Mouse (Mus musculus) limb, embryonic 15.5 days (tissue): Measurements from ENCODE around the gene Ift27. TPM values are rescaled to one million over a fixed set of nuclear protein-coding genes. Genes with fewer than 3 reads are reported as not detected.
A peak's percentile ranks its signal among the peaks of the same experiment; 100 is the strongest.

Experiments used
- ATAC-seq: fragments of 200-750 bp; cut with Nextera tagmentation; 2 replicates; pipeline ENCODE4 v1.8.0; 2017; ENCODE audit warnings: low read depth, moderate TSS enrichment; ENCODE audit not compliant: insufficient number of reproducible peaks, low FRiP score, low TSS enrichment
- H3K27ac ChIP-seq: fragments of 300-500 bp; sonication (generic); 2 replicates; pipeline ENCODE4 v1.5.1; 2015; ENCODE audit warnings: moderate library complexity, mild to moderate bottlenecking, inconsistent platforms
- H3K27me3 ChIP-seq: fragments of 300-500 bp; sonication (generic); 2 replicates; pipeline ENCODE4 v1.6.1; 2015; ENCODE audit warnings: inconsistent platforms
- H3K36me3 ChIP-seq: fragments of 300-500 bp; sonication (generic); 2 replicates; pipeline ENCODE4 v1.6.1; 2015; ENCODE audit warnings: inconsistent platforms
- H3K4me1 ChIP-seq: fragments of 300-500 bp; sonication (generic); 2 replicates; pipeline ENCODE4 v1.6.1; 2015; ENCODE audit warnings: inconsistent platforms
- H3K4me2 ChIP-seq: fragments of 300-500 bp; sonication (generic); 2 replicates; pipeline ENCODE4 v1.6.1; 2015; ENCODE audit warnings: mild to moderate bottlenecking, inconsistent platforms
- H3K4me3 ChIP-seq: fragments of 300-500 bp; sonication (generic); 2 replicates; pipeline ENCODE4 v1.5.1; 2015; ENCODE audit warnings: mild to moderate bottlenecking, inconsistent platforms
- H3K9ac ChIP-seq: fragments of 300-500 bp; sonication (generic); 2 replicates; pipeline ENCODE4 v1.6.1; 2015; ENCODE audit warnings: inconsistent platforms
- H3K9me3 ChIP-seq: fragments of 300-500 bp; sonication (generic); 2 replicates; pipeline ENCODE4 v1.6.1; 2016; ENCODE audit warnings: inconsistent platforms
- WGBS: fragments of 180-500 bp; shearing (Covaris S2); methylation state at CpG from one replicate; pipeline ENCODE4 v1.1.7; 2015; 5-methylcytosine and 5-hydroxymethylcytosine counted together
- polyA plus RNA-seq: library from polyadenylated mRNA; unstranded; fragments of >200 nt; fragmentation: Nextera tagmentation; extraction: Ambion mirVana; gene quantifications from 2 replicates; pipeline ENCODE4 v1.2.1, GENCODE M21; 2015

Gene Ift27
- 75.7 and 83.1 TPM in 2 replicates for polyA plus RNA-seq

DNA sequence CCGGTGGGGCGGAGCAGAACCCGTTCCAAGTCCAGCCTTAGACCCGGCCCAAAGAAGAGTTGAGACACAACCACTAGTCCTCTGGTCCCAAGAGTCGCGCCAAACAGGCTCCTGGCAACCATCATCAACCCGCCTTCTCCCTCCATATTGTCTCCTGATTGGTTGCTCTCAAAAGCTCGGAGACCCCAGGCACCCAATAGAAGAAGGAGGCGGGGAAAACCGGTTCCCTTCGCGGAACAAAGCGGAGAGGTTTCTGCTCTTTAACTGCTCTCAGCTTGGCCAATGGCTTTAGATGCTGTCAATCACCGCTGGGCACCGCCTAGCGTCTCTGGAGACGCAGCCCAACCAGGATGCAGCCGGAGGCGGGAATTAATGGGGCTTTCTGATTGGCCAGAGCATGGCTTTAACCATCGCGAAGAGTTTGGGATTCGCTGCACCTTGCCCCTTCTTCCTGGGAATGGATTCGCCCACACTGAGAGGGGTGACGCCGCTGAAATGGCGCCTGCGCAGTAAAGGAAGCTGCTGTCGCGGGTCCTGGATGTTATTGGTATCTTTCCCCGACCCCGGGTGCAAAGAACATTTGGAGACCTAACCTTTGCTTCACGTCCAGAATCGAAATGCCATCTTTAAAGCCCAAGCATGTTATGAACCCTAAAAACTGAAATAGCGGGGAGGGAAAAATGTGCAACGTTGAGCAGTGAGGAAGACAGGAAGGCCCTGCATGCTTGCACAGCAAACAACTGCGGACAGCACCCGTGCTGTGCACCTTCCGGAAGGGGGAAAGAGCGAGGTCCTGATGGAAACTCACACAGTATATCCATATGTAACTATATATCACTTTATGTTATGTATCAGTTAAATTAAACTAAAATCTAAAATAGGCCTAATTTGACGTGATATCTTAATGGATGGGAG lies at the start of gene Ift27:
Gene Ift27 (minus strand): TSS at position 136 of the 915 bp plus-strand sequence.
- H3K9ac ChIP-seq: peak within 1 kb of the TSS; percentile 53
- peak; percentile 98 for ATAC-seq
- H3K27me3 ChIP-seq: no peaks in the 10 kb centered on the region
- no peaks in the 10 kb centered on the region for H3K36me3 ChIP-seq
- peaks cover 17% of the 10 kb centered on the region for H3K4me1 ChIP-seq
- H3K27ac ChIP-seq: peak within 1 kb of the TSS; percentile 69
- H3K9me3 ChIP-seq: no peaks in the 10 kb centered on the region
- H3K4me2 ChIP-seq: peak within 1 kb of the TSS; percentile 86
- 1% methylated on average over 40 of the region's 40 CpGs for WGBS
- H3K4me3 ChIP-seq: peak within 1 kb of the TSS; percentile 63

DNA sequence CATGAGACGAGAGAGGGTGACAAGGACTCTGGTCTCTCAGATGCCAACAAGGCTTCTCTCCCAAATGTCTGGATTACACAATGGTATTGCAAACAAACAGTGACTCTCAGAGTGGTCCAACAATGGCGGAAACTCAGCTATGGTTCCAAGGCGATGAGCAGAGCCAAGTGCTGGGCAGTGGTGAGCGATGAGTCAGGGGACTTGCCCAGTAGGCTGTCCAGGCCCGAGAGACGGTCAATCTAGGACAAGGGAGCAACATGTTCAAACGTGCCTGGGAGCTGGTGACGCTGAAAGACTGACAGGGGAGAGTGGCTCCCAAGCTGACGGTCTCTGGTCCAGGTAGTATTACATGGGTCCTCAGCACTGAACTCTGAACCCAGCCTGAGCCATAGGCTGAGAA lies 41.4 kb upstream of the Ift27 start:
- 68% methylated on average over 9 of the region's 9 CpGs for WGBS

GRCm38 (mm10) chr15:78211367-78211766 lies 37.5 kb upstream of the Ift27 start:
- Histone ChIP-seq H3K4me3 (no peak overlapping the region), H3K27ac (no peak overlapping the region), H3K4me2 (no peak overlapping the region), H3K9ac (no peak overlapping the region), H3K4me1 (no peaks in the 10 kb centered on the region), H3K9me3 (no peaks in the 10 kb centered on the region), H3K36me3 (no peaks in the 10 kb centered on the region), H3K27me3 (no peaks in the 10 kb centered on the region; the same call in 1 of the 2 replicates)
- ATAC-seq: no peak
- 71% methylated on average over 8 of the region's 8 CpGs for WGBS

More for the DNA sequence above, 41.4 kb upstream of the Ift27 start:
- H3K27me3 ChIP-seq: no peaks in the 10 kb centered on the region
- no peak overlapping the region for H3K27ac ChIP-seq
- ATAC-seq: no peak
- no peaks in the 10 kb centered on the region for H3K36me3 ChIP-seq
- H3K4me1 ChIP-seq: no peaks in the 10 kb centered on the region
- no peaks in the 10 kb centered on the region for H3K9me3 ChIP-seq
- no peak overlapping the region for H3K4me2 ChIP-seq
- H3K4me3 ChIP-seq: no peak overlapping the region
- H3K9ac ChIP-seq: no peak overlapping the region

GRCm38 (mm10) chr15:78210203-78210602 lies 36.3 kb upstream of the Ift27 start:
- Histone ChIP-seq H3K4me1 (no peaks in the 10 kb centered on the region), H3K36me3 (no peaks in the 10 kb centered on the region), H3K4me2 (no peak overlapping the region), H3K27me3 (peaks cover 9% of the 10 kb centered on the region), H3K9me3 (no peaks in the 10 kb centered on the region), H3K27ac (no peak overlapping the region), H3K4me3 (no peak overlapping the region), H3K9ac (no peak overlapping the region)
- no peak for ATAC-seq
- WGBS: 79% methylated on average over 4 of the region's 4 CpGs

GRCm38 (mm10) chr15:78206312-78206711 lies 32.4 kb upstream of the Ift27 start, which contains the start of gene Pvalb:
Gene Pvalb, minus strand, starts transcription at chr15:78206400.
- Histone ChIP-seq H3K9me3 (no peaks in the 10 kb centered on the region), H3K4me3 (no peak within 1 kb of the TSS), H3K27me3 (peaks cover 47% of the 10 kb centered on the region), H3K36me3 (no peaks in the 10 kb centered on the region), H3K4me1 (peaks cover 8% of the 10 kb centered on the region), H3K4me2 (no peak within 1 kb of the TSS), H3K9ac (no peak within 1 kb of the TSS), H3K27ac (no peak within 1 kb of the TSS)
- WGBS: 91% methylated on average over 7 of the region's 7 CpGs
- ATAC-seq: no peak

- no peak overlapping the region for H3K4me3 ChIP-seq
- peaks cover 50% of the 10 kb centered on the region for H3K27me3 ChIP-seq
- H3K4me1 ChIP-seq: peaks cover 8% of the 10 kb centered on the region
- no peak overlapping the region for H3K27ac ChIP-seq
- no peak overlapping the region for H3K9ac ChIP-seq
- no peaks in the 10 kb centered on the region for H3K9me3 ChIP-seq
- no peak overlapping the region for H3K4me2 ChIP-seq
- no peaks in the 10 kb centered on the region for H3K36me3 ChIP-seq
- 37% methylated on average over 3 of the region's 3 CpGs for WGBS
- ATAC-seq: no peak
These were observed 31.3 kb upstream of the Ift27 start for GRCm38 (mm10) chr15:78205192-78205591.

- H3K4me3 ChIP-seq: peak overlapping the region; percentile 31
- WGBS: 3% methylated on average over 41 of the region's 41 CpGs
- H3K27me3 ChIP-seq: peaks cover 50% of the 10 kb centered on the region
- no peak overlapping the region for H3K27ac ChIP-seq
- no peak for ATAC-seq
- peaks cover 8% of the 10 kb centered on the region for H3K4me1 ChIP-seq
- no peaks in the 10 kb centered on the region for H3K36me3 ChIP-seq
- peak overlapping the region; percentile 55 for H3K4me2 ChIP-seq
- H3K9me3 ChIP-seq: no peaks in the 10 kb centered on the region
- 0 out of 2 replicates have a peak overlapping the region, but pooled peaks have one; percentile 2 for H3K9ac ChIP-seq
These were observed 30.3 kb upstream of the Ift27 start for GRCm38 (mm10) chr15:78204053-78204847.

DNA sequence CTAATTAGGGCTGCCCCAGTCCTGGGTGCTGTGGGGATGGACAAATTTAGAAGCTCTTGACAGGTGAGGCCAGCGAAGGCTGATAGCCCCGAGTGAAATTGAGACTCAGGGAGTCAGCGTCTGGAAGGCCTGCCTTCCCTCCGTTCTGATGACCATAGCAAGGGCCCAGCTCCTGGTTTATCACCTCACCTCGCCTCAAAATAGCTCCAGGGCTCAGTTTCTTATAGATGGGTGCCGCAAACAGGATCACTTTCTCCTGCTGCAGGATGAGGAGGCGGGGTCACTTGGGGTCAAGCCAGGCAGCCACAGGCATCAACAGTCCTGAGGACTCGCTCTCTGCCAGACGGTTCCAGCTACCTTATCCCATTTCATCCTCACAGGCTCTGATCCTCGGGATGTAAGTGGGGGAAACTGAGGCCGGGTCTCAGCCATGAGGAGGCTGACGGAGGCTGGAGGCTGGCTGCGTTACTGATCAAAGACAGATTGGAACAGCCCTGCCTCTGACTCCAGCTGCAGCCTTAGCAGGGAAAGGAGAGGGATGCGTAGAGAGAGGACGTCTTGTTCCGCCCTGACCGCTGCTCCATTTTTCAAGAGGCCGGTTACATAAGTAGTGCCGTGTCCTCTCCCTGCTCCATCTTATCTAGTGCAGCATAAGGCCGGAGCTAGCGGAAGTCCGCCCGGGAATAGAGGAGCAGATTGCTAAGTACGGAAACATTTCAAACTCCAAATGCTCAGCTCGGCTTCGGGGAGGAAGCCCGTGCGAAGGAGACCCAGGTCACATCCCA lies 21.4 kb upstream of the Ift27 start:
- H3K27me3 ChIP-seq: no peaks in the 10 kb centered on the region; the same call in 1 of the 2 replicates
- H3K4me3 ChIP-seq: no peak overlapping the region
- H3K27ac ChIP-seq: no peak overlapping the region
- 68% methylated on average over 28 of the region's 28 CpGs for WGBS
- ATAC-seq: no peak
- no peaks in the 10 kb centered on the region for H3K36me3 ChIP-seq
- no peak overlapping the region for H3K9ac ChIP-seq
- H3K9me3 ChIP-seq: no peaks in the 10 kb centered on the region
- H3K4me1 ChIP-seq: no peaks in the 10 kb centered on the region
- H3K4me2 ChIP-seq: no peak overlapping the region

DNA sequence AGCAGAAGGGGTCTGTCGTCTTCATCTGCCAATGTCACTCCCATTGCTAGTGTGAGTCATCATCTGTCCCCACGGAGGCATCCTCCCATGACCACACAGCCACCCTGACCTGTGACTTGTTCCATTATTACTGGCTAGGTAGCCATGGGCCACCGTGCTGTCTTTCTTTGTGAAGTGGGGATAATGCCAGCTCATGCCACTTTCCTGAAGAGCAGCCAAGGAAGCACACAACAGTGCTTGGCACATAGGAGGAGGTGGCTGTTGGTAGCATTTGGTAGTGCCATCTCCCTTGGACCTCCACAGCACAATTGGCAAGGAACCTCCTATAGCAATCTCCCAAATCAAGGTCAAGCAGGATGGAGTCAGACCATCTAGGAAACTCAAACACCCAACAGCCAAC lies 20.4 kb upstream of the Ift27 start:
- Histone ChIP-seq H3K27ac (no peak overlapping the region), H3K36me3 (no peaks in the 10 kb centered on the region), H3K9ac (no peak overlapping the region), H3K4me3 (no peak overlapping the region), H3K4me1 (no peaks in the 10 kb centered on the region), H3K4me2 (no peak overlapping the region), H3K27me3 (no peaks in the 10 kb centered on the region), H3K9me3 (no peaks in the 10 kb centered on the region)
- WGBS: 80% methylated on average over 3 of the region's 3 CpGs
- ATAC-seq: no peak

DNA sequence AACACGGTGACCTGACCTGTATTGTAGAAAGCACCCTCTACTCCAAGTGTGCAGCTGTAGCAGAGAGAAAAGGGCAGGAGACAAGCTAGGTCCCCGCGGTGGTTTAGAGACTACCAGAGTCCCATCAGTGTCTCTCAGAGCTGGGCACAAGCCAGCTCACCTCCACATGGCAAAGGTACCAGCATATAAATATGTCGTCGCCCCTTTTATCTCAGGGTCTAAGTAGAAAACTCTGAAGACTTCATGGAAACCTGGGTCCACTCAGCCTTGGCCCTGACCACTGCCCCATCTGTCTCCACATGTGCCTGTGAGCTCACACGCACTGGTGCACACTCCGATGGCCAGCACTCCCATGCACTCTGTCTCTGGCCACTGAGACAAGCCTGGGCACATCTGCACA lies 15.7 kb upstream of the Ift27 start:
- H3K36me3 ChIP-seq: no peaks in the 10 kb centered on the region
- H3K9ac ChIP-seq: no peak overlapping the region
- no peaks in the 10 kb centered on the region for H3K27me3 ChIP-seq
- H3K9me3 ChIP-seq: no peaks in the 10 kb centered on the region
- H3K27ac ChIP-seq: no peak overlapping the region
- H3K4me3 ChIP-seq: no peak overlapping the region
- ATAC-seq: no peak
- no peaks in the 10 kb centered on the region for H3K4me1 ChIP-seq
- no peak overlapping the region for H3K4me2 ChIP-seq
- 87% methylated on average over 7 of the region's 7 CpGs for WGBS

GRCm38 (mm10) chr15:78188546-78188945 lies 14.6 kb upstream of the Ift27 start:
- no peak for ATAC-seq
- Histone ChIP-seq H3K4me3 (no peak overlapping the region), H3K27me3 (peaks cover 7% of the 10 kb centered on the region; the same call in 1 of the 2 replicates), H3K4me2 (no peak overlapping the region), H3K9ac (no peak overlapping the region), H3K9me3 (no peaks in the 10 kb centered on the region), H3K4me1 (no peaks in the 10 kb centered on the region), H3K36me3 (no peaks in the 10 kb centered on the region), H3K27ac (no peak overlapping the region)
- whole genome bisulfite sequencing: 92% methylated on average over 3 of the region's 3 CpGs
